Mouse (Mus musculus) liver, postnatal 0 days (tissue): ENCODE data around the gene Pdzd2. TPM values are rescaled to one million over a fixed set of nuclear protein-coding genes. Genes with fewer than 3 reads are reported as not detected.
A peak's percentile ranks its signal among the peaks of the same experiment; 100 is the strongest.

Experiments used
- ATAC-seq: fragments of 200-750 bp; cut with Nextera tagmentation; 2 replicates; pipeline ENCODE4 v1.8.0; 2017; ENCODE audit warnings: mild to moderate bottlenecking, moderate library complexity
- DNase-seq: peaks from one replicate; pipeline ENCODE4 v3.0.0-alpha.2; 2016
- H3K27ac ChIP-seq: fragments of 300-500 bp; sonication (generic); 2 replicates; pipeline ENCODE4 v1.5.1; 2014; ENCODE audit warnings: antibody characterized with exemption, moderate library complexity, mild to moderate bottlenecking, low read depth
- H3K27me3 ChIP-seq: fragments of 300-500 bp; sonication (generic); 2 replicates; pipeline ENCODE4 v1.6.1; 2014; ENCODE audit warnings: low read length, control low read depth, mixed read lengths; ENCODE audit not compliant: insufficient read depth
- H3K36me3 ChIP-seq: fragments of 300-500 bp; sonication (generic); replicated peaks from 2 replicates; pipeline ENCODE4 v1.6.1; 2014; ENCODE audit warnings: mild to moderate bottlenecking, control low read depth, low read length, moderate library complexity, mixed read lengths; ENCODE audit not compliant: insufficient read depth
- H3K4me1 ChIP-seq: fragments of 300-500 bp; sonication (generic); 2 replicates; pipeline ENCODE4 v1.6.1; 2014; ENCODE audit warnings: antibody characterized with exemption, mild to moderate bottlenecking, control low read depth; ENCODE audit not compliant: insufficient read depth
- H3K4me2 ChIP-seq: fragments of 300-500 bp; sonication (generic); 2 replicates; pipeline ENCODE4 v1.6.1; 2014; ENCODE audit warnings: low read depth, mild to moderate bottlenecking, low read length, moderate library complexity, mixed read lengths
- H3K4me3 ChIP-seq: fragments of 300-500 bp; sonication (generic); 2 replicates; pipeline ENCODE4 v1.5.1; 2014; ENCODE audit warnings: low read depth, low read length
- H3K9ac ChIP-seq: fragments of 300-500 bp; sonication (generic); replicated peaks from 2 replicates; pipeline ENCODE4 v1.6.1; 2014; ENCODE audit warnings: mild to moderate bottlenecking, moderate library complexity
- H3K9me3 ChIP-seq: fragments of 300-500 bp; sonication (generic); 2 replicates; pipeline ENCODE4 v1.6.1; 2016; ENCODE audit warnings: mild to moderate bottlenecking, control low read depth, low read length, mixed read lengths
- CTCF ChIP-seq: sonication (generic); IDR thresholded peaks from 2 replicates; pipeline ENCODE4 v1.5.1; 2016; ENCODE audit warnings: antibody characterized with exemption, low read depth
- EP300 ChIP-seq: IDR thresholded peaks from 2 replicates; pipeline ENCODE4 v1.6.1; 2016; ENCODE audit warnings: antibody characterized with exemption, low read depth, mild to moderate bottlenecking
- WGBS: fragments of 180-500 bp; shearing (Covaris S2); extraction: QIAGEN DNeasy Blood & Tissue Kit; methylation state at CpG from one replicate; pipeline ENCODE4 v1.1.7; 2014; ENCODE audit not compliant: insufficient replicate concordance; 5-methylcytosine and 5-hydroxymethylcytosine counted together
- polyA plus RNA-seq: library from polyadenylated mRNA; unstranded; fragments of >200 nt; fragmentation: Nextera tagmentation; extraction: Ambion mirVana; gene quantifications from 2 replicates; pipeline ENCODE4 v1.2.1, GENCODE M21; 2015

Gene Pdzd2
- polyA plus RNA-seq, 1 experiment from 2014 or later: 1.3 TPM

GRCm38 (mm10) chr15:12625524-12625923 lies 114.2 kb downstream of the Pdzd2 start:
- ATAC-seq (no peak), DNase-seq (no peak)
- Histone ChIP-seq H3K27ac (no peak overlapping the region), H3K4me3 (no peak overlapping the region), H3K9ac (no peak overlapping the region), H3K4me2 (no peak overlapping the region), H3K9me3 (no peaks in the 10 kb centered on the region), H3K27me3 (no peaks in the 10 kb centered on the region), H3K4me1 (no peaks in the 10 kb centered on the region), H3K36me3 (no peaks in the 10 kb centered on the region)
- TF ChIP-seq CTCF (no peak), EP300 (no peak)
- WGBS: 51% methylated on average over 6 of the region's 6 CpGs

DNA sequence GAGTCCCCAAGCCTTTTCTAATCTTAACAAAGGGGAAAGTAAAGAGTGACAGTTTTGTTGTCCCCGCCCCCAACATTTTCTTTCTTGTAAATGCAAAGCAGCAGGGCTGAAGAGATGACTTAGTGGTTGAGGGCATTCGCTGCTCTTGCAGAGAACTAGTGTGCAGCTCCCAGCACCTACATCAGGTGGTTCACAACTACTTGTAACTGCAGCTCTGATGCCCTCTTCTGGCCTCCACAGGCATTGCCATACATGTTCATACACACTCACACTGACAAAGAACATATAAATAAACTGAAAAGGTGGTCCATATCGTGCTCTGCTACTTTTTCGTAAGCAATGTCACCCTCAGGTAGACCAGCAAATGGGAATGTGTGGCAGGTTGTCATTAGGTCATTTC lies 116.2 kb downstream of the Pdzd2 start:
- Histone ChIP-seq H3K4me1 (no peaks in the 10 kb centered on the region), H3K4me3 (no peak overlapping the region), H3K9me3 (no peaks in the 10 kb centered on the region), H3K27me3 (no peaks in the 10 kb centered on the region), H3K27ac (no peak overlapping the region), H3K36me3 (no peaks in the 10 kb centered on the region), H3K9ac (no peak overlapping the region), H3K4me2 (no peak overlapping the region)
- 81% methylated on average over 4 of the region's 4 CpGs for WGBS
- no peak for TF ChIP-seq EP300
- peak; percentile 19; the same call in 1 of the 2 replicates for TF ChIP-seq CTCF
- DNase-seq (no peak), ATAC-seq (no peak)

- H3K27ac ChIP-seq: no peak overlapping the region
- no peak overlapping the region for H3K4me2 ChIP-seq
- DNase-seq (no peak), ATAC-seq (no peak)
- no peak overlapping the region for H3K9ac ChIP-seq
- H3K4me3 ChIP-seq: no peak overlapping the region
- WGBS: 78% methylated on average over 5 of the region's 5 CpGs
- no peaks in the 10 kb centered on the region; the same call in 1 of the 2 replicates for H3K4me1 ChIP-seq
- no peaks in the 10 kb centered on the region for H3K9me3 ChIP-seq
- no peaks in the 10 kb centered on the region for H3K27me3 ChIP-seq
- TF ChIP-seq CTCF (no peak), EP300 (no peak)
- no peaks in the 10 kb centered on the region for H3K36me3 ChIP-seq
Observed at GRCm38 (mm10) chr15:12622701-12623100, 117.0 kb downstream of the Pdzd2 start.

DNA sequence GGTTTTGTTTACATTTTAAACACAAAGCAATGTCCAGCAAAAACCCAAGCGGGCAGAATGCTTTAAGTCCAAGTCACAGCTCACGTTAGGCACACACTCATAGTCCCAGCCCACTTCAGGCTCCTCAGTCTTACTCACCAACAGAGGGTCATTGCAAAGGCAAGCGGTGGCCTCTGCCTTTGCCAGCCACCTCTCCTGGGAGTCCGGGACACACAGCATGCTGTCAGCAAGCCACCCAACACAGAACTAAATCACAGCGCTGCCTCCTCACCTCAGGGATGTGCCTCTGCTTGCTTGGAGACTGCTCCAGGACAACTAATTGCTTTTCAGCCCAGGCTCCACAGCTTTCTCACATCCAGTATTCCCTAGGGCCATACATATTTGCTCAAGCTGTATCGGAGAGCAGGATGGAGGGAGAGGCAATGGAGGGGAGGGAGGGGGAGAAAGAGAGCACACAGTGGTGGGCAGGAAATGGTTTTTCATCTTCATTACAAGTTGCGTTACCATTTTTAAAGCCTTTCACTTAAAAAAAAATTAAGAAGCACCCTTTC lies 117.6 kb downstream of the Pdzd2 start:
- DNase-seq (no peak), ATAC-seq (no peak)
- Histone ChIP-seq H3K4me3 (no peak overlapping the region), H3K9me3 (no peaks in the 10 kb centered on the region), H3K4me1 (peaks cover 3% of the 10 kb centered on the region), H3K27ac (no peak overlapping the region), H3K9ac (no peak overlapping the region), H3K27me3 (no peaks in the 10 kb centered on the region), H3K36me3 (no peaks in the 10 kb centered on the region), H3K4me2 (no peak overlapping the region)
- TF ChIP-seq EP300 (no peak), CTCF (no peak)
- WGBS: 76% methylated on average over 7 of the region's 7 CpGs

GRCm38 (mm10) chr15:12619273-12619672 lies 120.5 kb downstream of the Pdzd2 start:
- Histone ChIP-seq H3K9me3 (no peaks in the 10 kb centered on the region), H3K36me3 (no peaks in the 10 kb centered on the region), H3K4me2 (no peak overlapping the region), H3K27me3 (no peaks in the 10 kb centered on the region), H3K4me1 (peaks cover 18% of the 10 kb centered on the region), H3K4me3 (no peak overlapping the region), H3K9ac (no peak overlapping the region), H3K27ac (no peak overlapping the region)
- DNase-seq: no peak
- no peak for TF ChIP-seq EP300
- TF ChIP-seq CTCF: no peak
- 87% methylated on average over 8 of the region's 8 CpGs for WGBS
- no peak for ATAC-seq

DNA sequence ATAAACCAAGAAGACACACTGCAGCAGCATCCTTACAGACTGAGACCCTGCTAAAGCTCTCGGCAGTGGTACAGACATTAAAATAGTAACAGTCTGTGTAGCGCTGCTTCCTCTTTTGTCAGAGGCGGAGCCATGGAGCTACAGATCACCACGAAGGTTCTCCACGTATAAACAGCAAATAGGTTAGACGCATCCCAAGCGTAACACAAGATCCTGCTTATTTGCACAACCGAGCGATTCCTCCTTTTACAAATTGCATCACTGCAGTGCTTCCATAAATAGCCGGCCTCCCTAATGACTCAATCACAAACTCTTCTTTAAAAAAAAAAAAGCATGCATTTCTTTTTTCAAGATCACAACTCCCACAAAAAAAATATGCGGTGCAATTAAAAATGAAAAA lies 122.1 kb downstream of the Pdzd2 start:
- Histone ChIP-seq H3K4me2 (peak overlapping the region; percentile 26; the same call in 1 of the 2 replicates), H3K36me3 (no peaks in the 10 kb centered on the region), H3K4me1 (peaks cover 23% of the 10 kb centered on the region), H3K4me3 (no peak overlapping the region), H3K27ac (no peak overlapping the region), H3K9me3 (no peaks in the 10 kb centered on the region), H3K9ac (no peak overlapping the region), H3K27me3 (no peaks in the 10 kb centered on the region)
- DNase-seq (no peak), ATAC-seq (no peak)
- TF ChIP-seq CTCF (no peak), EP300 (no peak)
- 29% methylated on average over 11 of the region's 11 CpGs for WGBS

- Histone ChIP-seq H3K4me1 (peaks cover 23% of the 10 kb centered on the region), H3K4me3 (no peak overlapping the region), H3K4me2 (peak overlapping the region; percentile 26; the same call in 1 of the 2 replicates), H3K9ac (no peak overlapping the region), H3K36me3 (no peaks in the 10 kb centered on the region), H3K27me3 (no peaks in the 10 kb centered on the region), H3K9me3 (no peaks in the 10 kb centered on the region), H3K27ac (no peak overlapping the region; the same call in 1 of the 2 replicates)
- peak; percentile 67 for ATAC-seq
- 34% methylated on average over 8 of the region's 8 CpGs for WGBS
- peak; percentile 31 for DNase-seq
- TF ChIP-seq CTCF (no peak), EP300 (no peak)
Observed at GRCm38 (mm10) chr15:12617220-12617619, 122.5 kb downstream of the Pdzd2 start.
